Mouse (Mus musculus) thymus, adult 18-20 months (tissue): ENCODE data around the gene Disc1.

Experiments
- DNase-seq, 2 experiments: peaks; one replicate each; pipeline ENCODE4 v3.0.0; 2022; ENCODE audit warnings: mixed read lengths in 2 of 2

Disc1 gene

GRCm38 (mm10) chr8:125068146-125068905 lies 14.3 kb downstream of the Disc1 start:
- no peak for DNase-seq

- no peak for DNase-seq
Observed at GRCm38 (mm10) chr8:125069304-125069703, 15.3 kb downstream of the Disc1 start.

- no peak for DNase-seq
Observed at GRCm38 (mm10) chr8:125069733-125070132, 15.7 kb downstream of the Disc1 start.

GRCm38 (mm10) chr8:125074141-125074540 lies 20.1 kb downstream of the Disc1 start:
- DNase-seq: no peak

GRCm38 (mm10) chr8:125074581-125074980 lies 20.6 kb downstream of the Disc1 start:
- DNase-seq: no peak

GRCm38 (mm10) chr8:125075389-125075788 lies 21.4 kb downstream of the Disc1 start:
- DNase-seq: no peak

- no peak for DNase-seq
Observed at GRCm38 (mm10) chr8:125077326-125077725, 23.3 kb downstream of the Disc1 start.

- DNase-seq: no peak
Observed at GRCm38 (mm10) chr8:125078771-125079384, 24.9 kb downstream of the Disc1 start.

- DNase-seq: no peak
Observed at GRCm38 (mm10) chr8:125080388-125081344, 26.7 kb downstream of the Disc1 start.

- DNase-seq: no peak
Observed at GRCm38 (mm10) chr8:125083746-125084145, 29.8 kb downstream of the Disc1 start.

GRCm38 (mm10) chr8:125084523-125084922 lies 30.5 kb downstream of the Disc1 start:
- DNase-seq: no peak

- no peak for DNase-seq
Observed at GRCm38 (mm10) chr8:125090889-125091740, 37.1 kb downstream of the Disc1 start.

GRCm38 (mm10) chr8:125097140-125097539 lies 43.1 kb downstream of the Disc1 start:
- no peak for DNase-seq

- DNase-seq: no peak
Observed at GRCm38 (mm10) chr8:125098050-125098449, 44.1 kb downstream of the Disc1 start.

- no peak for DNase-seq
Observed at GRCm38 (mm10) chr8:125102303-125102702, 48.3 kb downstream of the Disc1 start.

GRCm38 (mm10) chr8:125113171-125113570 lies 59.2 kb downstream of the Disc1 start:
- no peak for DNase-seq

GRCm38 (mm10) chr8:125113831-125114230 lies 59.8 kb downstream of the Disc1 start:
- DNase-seq: no peak

- DNase-seq: no peak
Observed at GRCm38 (mm10) chr8:125115321-125115720, 61.3 kb downstream of the Disc1 start.

GRCm38 (mm10) chr8:125116616-125117015 lies 62.6 kb downstream of the Disc1 start:
- no peak for DNase-seq

- DNase-seq: no peak
Observed at GRCm38 (mm10) chr8:125126482-125126881, 72.5 kb downstream of the Disc1 start.

- no peak for DNase-seq
Observed at GRCm38 (mm10) chr8:125127621-125128020, 73.6 kb downstream of the Disc1 start.

GRCm38 (mm10) chr8:125128305-125128704 lies 74.3 kb downstream of the Disc1 start:
- DNase-seq: no peak
